Mouse (Mus musculus): Measurements from ENCODE around the gene Gm765. TPM values are rescaled to one million over a fixed set of nuclear protein-coding genes. Genes with fewer than 3 reads are reported as not detected.
A peak's percentile ranks its signal among the peaks of the same experiment; 100 is the strongest.

The Gm765 gene
- polyA plus RNA-seq, 1 experiment, result not detected

- Histone ChIP-seq H3K27ac (ENCODE audit: insufficient read depth, low read depth, low read length) (no peak overlapping the region), H3K4me3 (ENCODE audit: insufficient read depth, low read depth, low read length) (no peak overlapping the region), H3K36me3 (ENCODE audit: control insufficient read depth, insufficient read depth, low read length) (no peaks in the 10 kb centered on the region), H3K27me3 (replicated peaks; ENCODE audit: control insufficient read depth, insufficient read depth, low read length) (no peaks in the 10 kb centered on the region), H3K4me1 (ENCODE audit: control insufficient read depth, insufficient read depth, low read length) (no peaks in the 10 kb centered on the region)
- no peak for DNase-seq
- TF ChIP-seq POLR2A (IDR thresholded peaks at IDR 0.05; ENCODE audit: low read depth, low read length), result no peak
- no peak for TF ChIP-seq CTCF (conservative IDR thresholded peaks at IDR 0.05; ENCODE audit: insufficient read depth, insufficient read length, low read depth, low read length)
- WGBS, result 90% methylated on average over 3 of the region's 3 CpGs
Measured at GRCm38 (mm10) chr6:98234097-98234496, 108.5 kb downstream of the Gm765 start.

- Histone ChIP-seq H3K4me3 (ENCODE audit: insufficient read depth, low read depth, low read length) (no peak overlapping the region), H3K36me3 (ENCODE audit: control insufficient read depth, insufficient read depth, low read length) (no peaks in the 10 kb centered on the region), H3K27me3 (replicated peaks; ENCODE audit: control insufficient read depth, insufficient read depth, low read length) (no peaks in the 10 kb centered on the region), H3K4me1 (ENCODE audit: control insufficient read depth, insufficient read depth, low read length) (no peaks in the 10 kb centered on the region), H3K27ac (ENCODE audit: insufficient read depth, low read depth, low read length) (no peak overlapping the region)
- 94% methylated on average over 8 of the region's 8 CpGs for WGBS
- no peak for TF ChIP-seq POLR2A (IDR thresholded peaks at IDR 0.05; ENCODE audit: low read depth, low read length)
- no peak for DNase-seq
Measured at GRCm38 (mm10) chr6:98223923-98224322, 118.6 kb downstream of the Gm765 start.

GRCm38 (mm10) chr6:98221970-98222369 is 120.6 kb downstream of the Gm765 start:
- no peaks in the 10 kb centered on the region for H3K36me3 ChIP-seq (ENCODE audit: control insufficient read depth, insufficient read depth, low read length)
- no peak for DNase-seq
- H3K27ac ChIP-seq (ENCODE audit: insufficient read depth, low read depth, low read length), result no peak overlapping the region
- H3K4me3 ChIP-seq (ENCODE audit: insufficient read depth, low read depth, low read length), result no peak overlapping the region
- no peaks in the 10 kb centered on the region for H3K27me3 ChIP-seq (replicated peaks; ENCODE audit: control insufficient read depth, insufficient read depth, low read length)
- TF ChIP-seq CTCF (conservative IDR thresholded peaks at IDR 0.05; ENCODE audit: insufficient read depth, insufficient read length, low read depth, low read length) (no peak), POLR2A (IDR thresholded peaks at IDR 0.05; ENCODE audit: low read depth, low read length) (no peak)
- no peaks in the 10 kb centered on the region for H3K4me1 ChIP-seq (ENCODE audit: control insufficient read depth, insufficient read depth, low read length)
- 49% methylated on average over 16 of the region's 16 CpGs for WGBS

- 86% methylated on average over 3 of the region's 3 CpGs for WGBS
Measured at GRCm38 (mm10) chr6:98212225-98212624, 130.3 kb downstream of the Gm765 start.

DNA sequence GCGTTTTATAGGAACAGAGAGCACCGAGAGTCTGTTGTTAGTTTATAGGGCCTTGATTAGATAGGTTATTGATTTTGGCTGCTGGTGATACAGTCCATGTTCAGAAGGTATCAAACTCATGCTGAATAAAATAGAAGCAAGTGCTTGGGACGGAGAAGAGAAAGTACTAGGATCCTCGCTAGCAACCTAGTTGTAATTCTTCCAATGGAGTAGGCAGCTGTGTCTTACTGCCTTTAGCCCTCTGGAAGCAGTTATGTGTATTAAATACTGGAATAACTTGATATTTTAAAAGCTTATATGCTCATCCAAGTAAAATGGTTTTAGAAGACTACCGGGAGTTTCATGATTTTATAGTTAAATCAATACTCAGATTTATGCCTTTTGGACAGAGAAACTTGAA is 132.3 kb downstream of the Gm765 start:
- no peak for DNase-seq
- TF ChIP-seq POLR2A (IDR thresholded peaks at IDR 0.05; ENCODE audit: low read depth, low read length) (no peak), CTCF (conservative IDR thresholded peaks at IDR 0.05; ENCODE audit: insufficient read depth, insufficient read length, low read depth, low read length) (no peak)
- Histone ChIP-seq H3K4me3 (ENCODE audit: insufficient read depth, low read depth, low read length) (no peak overlapping the region), H3K4me1 (ENCODE audit: control insufficient read depth, insufficient read depth, low read length) (no peaks in the 10 kb centered on the region), H3K27ac (ENCODE audit: insufficient read depth, low read depth, low read length) (no peak overlapping the region), H3K27me3 (replicated peaks; ENCODE audit: control insufficient read depth, insufficient read depth, low read length) (no peaks in the 10 kb centered on the region), H3K36me3 (ENCODE audit: control insufficient read depth, insufficient read depth, low read length) (no peaks in the 10 kb centered on the region)
- WGBS, result 74% methylated on average over 5 of the region's 5 CpGs

More at GRCm38 (mm10) chr6:98212225-98212624, 130.3 kb downstream of the Gm765 start:
- H3K4me3 ChIP-seq (ENCODE audit: insufficient read depth, low read depth, low read length), result no peak overlapping the region
- H3K4me1 ChIP-seq (ENCODE audit: control insufficient read depth, insufficient read depth, low read length), result no peaks in the 10 kb centered on the region
- TF ChIP-seq CTCF (conservative IDR thresholded peaks at IDR 0.05; ENCODE audit: insufficient read depth, insufficient read length, low read depth, low read length), result no peak
- no peak for TF ChIP-seq POLR2A (IDR thresholded peaks at IDR 0.05; ENCODE audit: low read depth, low read length)
- no peaks in the 10 kb centered on the region for H3K36me3 ChIP-seq (ENCODE audit: control insufficient read depth, insufficient read depth, low read length)
- H3K27me3 ChIP-seq (replicated peaks; ENCODE audit: control insufficient read depth, insufficient read depth, low read length), result no peaks in the 10 kb centered on the region
- no peak for DNase-seq
- no peak overlapping the region for H3K27ac ChIP-seq (ENCODE audit: insufficient read depth, low read depth, low read length)

DNA sequence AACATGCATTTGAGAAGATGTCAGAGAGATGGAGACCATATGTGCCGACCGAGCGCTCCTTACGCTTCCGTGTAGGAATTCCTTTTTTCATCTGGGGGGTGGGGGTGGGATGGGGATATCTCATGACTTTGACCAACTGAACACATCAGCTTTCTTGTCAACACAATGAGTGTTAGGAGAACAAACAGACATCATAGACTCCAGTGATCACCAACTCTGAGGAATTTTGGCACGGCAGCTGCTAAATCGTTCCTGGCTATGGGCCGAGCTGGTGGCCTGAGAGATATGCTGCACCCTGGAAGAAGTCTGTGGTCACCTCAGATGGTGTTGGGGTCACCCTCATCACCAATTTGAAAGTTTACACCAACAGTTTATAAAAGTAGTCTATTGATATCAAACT is 134.5 kb downstream of the Gm765 start:
- 94% methylated on average over 8 of the region's 8 CpGs for WGBS
- DNase-seq, result no peak
- Histone ChIP-seq H3K27ac (ENCODE audit: insufficient read depth, low read depth, low read length) (no peak overlapping the region), H3K36me3 (ENCODE audit: control insufficient read depth, insufficient read depth, low read length) (no peaks in the 10 kb centered on the region), H3K27me3 (replicated peaks; ENCODE audit: control insufficient read depth, insufficient read depth, low read length) (no peaks in the 10 kb centered on the region), H3K4me3 (ENCODE audit: insufficient read depth, low read depth, low read length) (no peak overlapping the region), H3K4me1 (ENCODE audit: control insufficient read depth, insufficient read depth, low read length) (no peaks in the 10 kb centered on the region)
- TF ChIP-seq POLR2A (IDR thresholded peaks at IDR 0.05; ENCODE audit: low read depth, low read length) (no peak), CTCF (conservative IDR thresholded peaks at IDR 0.05; ENCODE audit: insufficient read depth, insufficient read length, low read depth, low read length) (no peak)

GRCm38 (mm10) chr6:98198706-98199105 is 143.8 kb downstream of the Gm765 start:
- no peaks in the 10 kb centered on the region for H3K27me3 ChIP-seq (replicated peaks; ENCODE audit: control insufficient read depth, insufficient read depth, low read length)
- peak; percentile 2 for DNase-seq

More at GRCm38 (mm10) chr6:98198706-98199105, 143.8 kb downstream of the Gm765 start:
- TF ChIP-seq CTCF (conservative IDR thresholded peaks at IDR 0.05; ENCODE audit: insufficient read depth, insufficient read length, low read depth, low read length) (no peak), POLR2A (IDR thresholded peaks at IDR 0.05; ENCODE audit: low read depth, low read length) (no peak)
- Histone ChIP-seq H3K36me3 (ENCODE audit: control insufficient read depth, insufficient read depth, low read length) (no peaks in the 10 kb centered on the region), H3K4me1 (ENCODE audit: control insufficient read depth, insufficient read depth, low read length) (no peaks in the 10 kb centered on the region), H3K4me3 (ENCODE audit: insufficient read depth, low read depth, low read length) (no peak overlapping the region), H3K27ac (ENCODE audit: insufficient read depth, low read depth, low read length) (no peak overlapping the region)
- 77% methylated on average over 2 of the region's 2 CpGs for WGBS

Measured in kidney, adult 2 months (tissue).